Comparison of ENCODE assay signal across 8 mouse cellular contexts in genomic region chr11:107511954-107512353, GRCm38 (mm10). TPM values are rescaled to one million over a fixed set of nuclear protein-coding genes. Genes with fewer than 3 reads are reported as not detected.
DNase-seq lines count a peak whose midpoint lies in the region; ATAC-seq and TF ChIP-seq lines count a peak whose summit lies in the region.
"Not testable (repeated sequence)": the region's sequence is repeated elsewhere in the genome, so short reads cannot be mapped to it uniquely, and the experiment has no call there.

No protein-coding gene starts in this region.

- WGBS in kidney, postnatal 0 days: 49% methylated on average over 5 of the region's 5 CpGs

- ATAC-seq in CD4-positive, CD25-positive, alpha-beta regulatory T cell, adult 4 months: peak; percentile 79
- not testable (repeated sequence) for ATAC-seq in kidney, postnatal 0 days (replicated peaks; ENCODE audit: low FRiP score, low read depth)

- not testable (repeated sequence) for H3K27me3 ChIP-seq in kidney, postnatal 0 days (ENCODE audit: insufficient read depth, low read length)

- H3K9me3 ChIP-seq in kidney, postnatal 0 days (replicated peaks; ENCODE audit: low read length): not testable (repeated sequence)

- not testable (repeated sequence) for H3K4me2 ChIP-seq in kidney, postnatal 0 days (ENCODE audit: low read length)

- not testable (repeated sequence) for H3K9ac ChIP-seq in kidney, postnatal 0 days (ENCODE audit: low read depth, low read length)

- not testable (repeated sequence) for H3K4me1 ChIP-seq in kidney, postnatal 0 days (replicated peaks; ENCODE audit: insufficient read depth, low read length)

- not testable (repeated sequence) for H3K36me3 ChIP-seq in kidney, postnatal 0 days (ENCODE audit: insufficient read depth, low read length)

- H3K27ac ChIP-seq in kidney, postnatal 0 days: not testable (repeated sequence)

- DNase-seq in adrenal gland, postnatal 36 days: peak; percentile 63 to 78
- DNase-seq in embryo, embryonic 11 days: peak; percentile 78
- peak; percentile 61 to 78 for DNase-seq in heart, adult 18-20 months
- peak; percentile 86 for DNase-seq in kidney, postnatal 0 days (ENCODE audit: low spot score)
- DNase-seq in liver: peak; percentile 71
- peak; percentile 67 for DNase-seq in neural tube, embryonic 10.5 days (ENCODE audit: extremely low spot score, low spot score)
- DNase-seq in telencephalon, adult 2 months (ENCODE audit: low read depth, low spot score): peak; percentile 19

- H3K4me3 ChIP-seq in kidney, postnatal 0 days (replicated peaks; ENCODE audit: low read depth, low read length): not testable (repeated sequence)

- TF ChIP-seq CTCF in kidney, postnatal 0 days (IDR thresholded peaks at IDR 0.05; ENCODE audit: low read depth): peak; percentile 96

RNA-seq across cellular contexts. Expression of gene Psmd12, which starts 32.7 kb away (rescaled TPM):
- polyA plus RNA-seq in CD4-positive, CD25-positive, alpha-beta regulatory T cell, adult 4 months (2017; shearing (Covaris generic)): 100 to 1,000 TPM; 106 to 112 TPM
- 10 to 100 TPM; 98.2 to 99.1 TPM for total RNA-seq in adrenal gland, postnatal 36 days (2021)
- total RNA-seq in heart, adult 18-20 months (2021): 10 to 100 TPM; 93.3 to 94.7 TPM
- 151 and 163 TPM in 2 replicates for polyA plus RNA-seq in kidney, postnatal 0 days (2015; fragmentation: Nextera tagmentation; extraction: Ambion mirVana)

RNA-seq across cellular contexts. Expression of gene Helz, which starts 35.8 kb away (rescaled TPM):
- polyA plus RNA-seq in CD4-positive, CD25-positive, alpha-beta regulatory T cell, adult 4 months (2017; shearing (Covaris generic)): 10 to 100 TPM; 27.8 to 35.7 TPM
- total RNA-seq in adrenal gland, postnatal 36 days (2021): 10 to 100 TPM; 27.3 to 32.2 TPM
- total RNA-seq in heart, adult 18-20 months (2021): 10 to 100 TPM; 23.8 to 26.8 TPM
- 11.7 and 12.3 TPM in 2 replicates for polyA plus RNA-seq in kidney, postnatal 0 days (2015; fragmentation: Nextera tagmentation; extraction: Ambion mirVana)

RNA-seq across cellular contexts. Expression of gene Pitpnc1, which starts 41.5 kb away (rescaled TPM):
- 100 to 1,000 TPM; 119 to 141 TPM for polyA plus RNA-seq in CD4-positive, CD25-positive, alpha-beta regulatory T cell, adult 4 months (2017; shearing (Covaris generic))
- total RNA-seq in adrenal gland, postnatal 36 days (2021): 10 to 100 TPM; 11.1 to 13.0 TPM
- total RNA-seq in heart, adult 18-20 months (2021): 10 to 100 TPM; 74.8 to 76.3 TPM
- 19.6 and 21.8 TPM in 2 replicates for polyA plus RNA-seq in kidney, postnatal 0 days (2015; fragmentation: Nextera tagmentation; extraction: Ambion mirVana)

Comparison
In these comparisons a context has a peak if more than half of its experiments do, and no peak if none do; other contexts are left out.
1. DNase-seq: peak in every context shown above with its lines; median percentile 86 in kidney, postnatal 0 days; 78 in embryo, embryonic 11 days; 71 in liver; 70 in adrenal gland, postnatal 36 days; 70 in heart, adult 18-20 months; 67 in neural tube, embryonic 10.5 days; 19 in telencephalon, adult 2 months.
2. RNA of gene Pitpnc1, which starts 41.5 kb away (total RNA-seq): 74.8 to 76.3 TPM in heart, adult 18-20 months; 11.1 to 13.0 TPM in adrenal gland, postnatal 36 days; every median in the first group is over 4 times any median in the second.